Mouse (Mus musculus) brain, adult 2 months (tissue): ENCODE data around the gene Sycp2l.
"Not testable (repeated sequence)": the region's sequence is repeated elsewhere in the genome, so short reads cannot be mapped to it uniquely, and the experiment has no call there.

Experiments
- DNase-seq: peaks from one replicate; pipeline ENCODE4 v3.0.0; 2011; ENCODE audit warnings: low read depth, low spot score

Sycp2l gene

DNA sequence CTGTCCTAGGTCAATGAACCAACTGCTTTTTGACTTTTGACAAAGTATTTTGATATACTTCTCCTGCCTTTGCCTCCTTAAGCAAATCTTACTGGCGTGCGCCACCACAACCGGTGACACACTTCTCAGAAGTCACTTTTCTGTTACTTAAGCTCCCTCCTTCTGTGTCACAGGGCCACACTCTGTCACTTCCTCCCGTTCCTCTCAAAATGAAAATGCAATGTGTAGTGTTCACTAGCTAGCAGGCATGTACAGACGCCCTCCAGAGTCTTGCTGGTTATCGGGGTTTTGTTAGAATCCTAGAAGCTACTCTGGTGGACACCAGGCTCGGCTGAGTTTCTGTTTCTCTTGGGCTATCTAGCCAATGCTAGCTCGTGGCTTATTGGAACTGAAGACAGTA is 14.2 kb downstream of the Sycp2l start:
- no peak for DNase-seq

DNA sequence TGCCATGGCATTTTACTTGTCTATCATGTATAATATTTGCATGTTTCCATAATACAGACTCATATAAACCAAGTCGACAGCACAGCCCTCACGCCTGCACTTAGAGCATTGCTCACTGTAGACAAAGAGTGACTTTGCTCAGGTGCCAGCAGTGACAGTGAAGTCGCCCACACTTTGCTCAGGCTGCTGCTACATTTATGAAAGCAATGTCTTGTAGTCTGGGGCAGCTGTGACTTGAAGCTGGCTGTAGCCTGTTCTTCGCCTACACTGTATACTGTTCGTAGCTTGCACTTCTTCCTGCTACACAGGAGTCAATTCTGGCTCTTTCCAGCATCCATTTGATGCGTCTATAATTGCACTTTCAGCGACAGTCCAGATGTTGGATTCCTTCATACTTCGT is 15.0 kb downstream of the Sycp2l start:
- DNase-seq: peak; percentile 69

DNA sequence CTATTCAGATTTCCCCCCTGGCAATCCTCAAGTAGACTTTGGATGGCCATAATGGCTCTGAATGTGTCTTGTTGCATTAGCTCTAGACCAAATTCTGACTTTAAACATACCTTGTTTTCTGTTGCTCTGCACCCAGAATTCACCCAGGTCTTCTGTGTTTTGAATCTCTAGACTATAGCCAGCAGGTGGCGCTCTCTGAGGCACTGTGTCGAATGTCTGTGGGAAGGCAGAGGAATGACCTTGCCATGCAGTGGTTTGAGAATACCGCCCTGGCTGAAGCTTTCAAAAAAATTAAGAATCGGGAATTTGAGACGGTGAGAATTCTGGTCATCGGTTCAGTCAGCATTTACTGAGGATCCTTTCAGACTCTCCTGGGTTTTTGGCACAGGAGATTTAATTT is 20.8 kb downstream of the Sycp2l start:
- peak; percentile 70 for DNase-seq

DNA sequence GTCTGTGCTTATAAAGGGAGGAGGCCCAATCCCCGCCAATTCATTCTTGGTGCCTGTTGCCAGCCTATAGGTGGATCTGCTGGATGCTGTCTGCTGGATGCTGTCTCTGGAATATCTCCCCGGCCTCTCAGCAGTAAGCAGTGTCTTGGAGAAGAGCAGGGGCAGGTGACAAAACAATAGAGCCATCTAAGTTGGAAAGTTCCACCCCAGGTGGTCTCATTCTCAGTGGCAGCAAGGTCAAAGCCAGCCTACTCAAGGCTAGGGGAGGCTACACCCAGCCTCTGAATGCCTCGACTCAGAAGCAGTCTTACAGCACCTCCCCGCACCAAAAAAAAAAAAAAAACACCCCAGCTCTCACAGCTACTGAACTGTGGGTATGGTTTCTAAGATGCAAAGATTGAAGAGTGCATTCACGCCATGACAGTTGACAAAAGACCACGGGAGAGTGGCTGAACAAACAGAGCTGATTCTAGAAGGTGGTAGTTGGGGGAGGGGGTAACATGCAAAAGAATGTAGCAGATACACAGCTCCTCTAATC is 31.4 kb downstream of the Sycp2l start:
- no peak for DNase-seq

DNA sequence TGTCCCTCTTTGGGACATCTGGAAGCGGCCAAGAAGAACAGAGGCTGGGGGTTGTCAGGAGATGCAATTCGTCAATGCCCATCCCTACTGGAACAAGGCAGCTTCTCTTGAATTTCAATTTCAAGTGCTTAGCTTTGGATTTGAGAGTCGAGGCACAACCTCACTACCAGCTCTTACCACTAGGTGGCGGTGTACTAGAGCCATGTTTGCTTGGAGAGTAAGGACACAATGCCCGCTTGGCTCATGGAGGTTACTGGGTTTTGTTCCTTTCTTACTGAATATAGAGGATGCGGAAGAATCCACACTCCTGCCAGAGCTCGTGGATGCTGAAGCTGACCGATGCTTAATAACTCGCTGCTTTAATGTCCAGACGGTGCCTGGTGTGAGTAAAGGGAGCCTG is 32.2 kb downstream of the Sycp2l start:
- peak; percentile 86 for DNase-seq

DNA sequence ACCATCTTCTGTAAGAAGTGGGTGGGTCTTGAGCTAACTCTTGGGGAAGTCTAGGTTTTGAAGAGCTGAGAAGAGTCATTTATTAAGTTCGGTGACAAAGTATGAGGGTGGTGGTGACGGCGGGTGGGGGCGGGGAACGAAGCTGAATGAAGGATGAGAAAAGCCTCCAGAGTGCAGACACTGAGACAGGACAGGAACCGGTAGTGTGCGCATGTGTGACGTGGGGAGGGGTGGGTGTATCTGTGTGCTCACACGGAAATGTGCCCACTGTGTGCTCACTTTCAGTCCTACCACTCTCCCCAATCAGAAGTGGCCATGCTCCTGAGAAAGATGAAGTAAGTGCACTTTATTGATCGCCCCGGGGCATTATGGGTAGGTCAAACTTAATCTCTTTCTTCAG is 39.0 kb downstream of the Sycp2l start:
- no peak for DNase-seq

DNA sequence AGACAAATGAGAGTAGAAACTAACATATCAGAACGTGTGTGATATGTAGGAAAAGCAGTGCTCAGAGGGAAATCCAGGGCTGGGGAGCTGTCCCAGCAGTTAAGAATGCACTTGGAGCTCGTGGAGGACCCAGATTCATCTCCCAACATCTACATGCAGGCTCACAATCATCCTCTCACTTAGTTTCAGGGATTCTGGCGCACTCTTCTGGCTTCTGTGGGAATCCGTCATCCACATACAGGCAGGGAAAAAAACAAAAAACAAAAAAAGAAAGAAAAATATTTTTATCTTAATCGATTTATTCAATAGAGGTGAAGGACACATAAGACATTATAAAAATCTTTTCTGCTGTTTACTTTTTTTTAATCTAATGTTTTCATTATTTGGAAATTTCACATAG is 44.3 kb downstream of the Sycp2l start:
- no peak for DNase-seq

DNA sequence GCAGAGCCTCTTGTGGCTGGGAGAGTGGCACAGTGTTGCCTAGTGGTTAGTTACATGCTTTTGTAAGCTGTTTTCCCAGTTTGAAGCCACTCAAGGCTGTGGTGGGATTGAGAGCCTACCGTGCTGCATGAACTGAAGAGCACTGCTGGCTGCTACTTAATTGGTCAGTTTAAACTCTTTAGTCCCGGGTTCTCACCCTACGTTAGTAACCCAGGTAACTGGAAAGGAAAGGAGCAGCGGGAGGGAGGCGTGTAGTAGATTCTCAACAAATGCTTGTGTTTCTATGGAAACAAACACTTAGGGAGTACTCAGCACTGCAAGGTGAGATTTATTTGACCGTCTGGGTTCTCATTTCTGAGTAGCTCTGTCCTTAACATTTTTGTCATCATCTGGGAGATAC is 73.8 kb downstream of the Sycp2l start:
- no peak for DNase-seq

DNA sequence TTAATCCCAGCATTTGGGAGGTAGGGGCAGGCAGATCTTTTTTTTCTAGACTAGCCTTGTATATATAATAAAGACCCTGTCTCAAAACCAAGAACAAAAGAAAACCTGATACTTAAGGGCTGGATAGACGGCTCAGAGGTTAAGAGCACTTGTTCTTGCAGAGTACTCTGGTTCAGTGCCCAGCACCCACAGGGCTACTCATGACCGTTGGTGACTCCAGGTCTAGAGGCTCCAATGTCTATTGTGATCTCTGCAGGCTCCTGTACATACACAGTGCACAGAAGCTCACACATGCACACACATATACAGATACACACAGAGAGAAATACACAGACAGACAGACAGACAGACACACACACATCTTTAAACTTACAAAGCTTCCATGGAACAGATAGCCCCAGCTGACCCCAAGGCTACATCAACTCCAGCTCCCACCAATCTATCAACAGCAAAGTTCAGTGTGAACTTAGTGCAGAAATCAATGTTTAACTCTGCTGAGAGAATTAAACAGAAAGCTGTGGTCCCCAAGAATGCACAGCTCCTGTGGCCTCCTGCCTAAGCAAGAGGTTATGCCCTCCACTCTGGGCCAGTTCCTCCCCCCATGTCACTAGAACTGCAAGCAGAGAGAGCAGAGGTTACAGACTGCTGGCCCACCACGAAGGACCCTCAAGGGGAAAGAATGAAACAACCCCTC is 81.7 kb downstream of the Sycp2l start:
- no peak for DNase-seq

DNA sequence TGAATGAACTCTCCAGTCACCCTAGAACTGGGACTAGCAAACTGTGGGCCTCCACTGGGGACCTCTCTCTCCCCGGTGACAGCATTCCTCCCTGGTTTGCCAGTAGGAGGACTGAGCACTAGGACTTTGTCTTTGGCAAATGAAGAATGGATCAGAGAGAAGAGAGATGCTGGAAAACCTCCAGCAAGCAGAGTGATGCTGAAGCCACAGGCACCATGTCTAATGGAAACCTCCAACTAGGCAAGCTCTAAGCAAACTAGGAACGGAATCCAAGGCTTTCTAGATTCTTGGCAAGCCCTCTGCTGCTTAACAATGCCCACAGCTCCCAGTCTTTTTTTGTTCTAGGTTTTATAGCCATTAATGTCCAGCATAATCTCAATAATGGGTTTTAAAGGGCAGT is 86.8 kb downstream of the Sycp2l start:
- no peak for DNase-seq

DNA sequence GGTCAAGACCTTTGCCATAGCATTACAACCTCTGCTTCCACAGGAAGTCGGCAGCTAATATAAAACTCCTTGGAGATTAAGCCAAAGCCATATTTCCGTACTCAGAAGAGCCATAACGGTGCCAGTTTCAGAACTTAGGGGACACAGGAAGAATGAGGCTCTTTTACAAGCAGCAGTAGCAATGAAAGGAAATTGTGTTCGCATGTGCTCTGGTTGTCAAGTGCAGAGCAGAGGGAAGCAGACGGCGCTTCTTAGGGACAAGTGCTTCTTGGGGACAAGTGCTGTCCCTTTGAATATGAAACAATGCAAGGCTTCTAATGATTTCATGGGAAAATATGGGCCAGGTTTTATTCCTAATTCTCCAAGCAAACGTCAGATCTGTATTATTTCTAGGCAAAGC is 89.2 kb downstream of the Sycp2l start:
- no peak for DNase-seq

DNA sequence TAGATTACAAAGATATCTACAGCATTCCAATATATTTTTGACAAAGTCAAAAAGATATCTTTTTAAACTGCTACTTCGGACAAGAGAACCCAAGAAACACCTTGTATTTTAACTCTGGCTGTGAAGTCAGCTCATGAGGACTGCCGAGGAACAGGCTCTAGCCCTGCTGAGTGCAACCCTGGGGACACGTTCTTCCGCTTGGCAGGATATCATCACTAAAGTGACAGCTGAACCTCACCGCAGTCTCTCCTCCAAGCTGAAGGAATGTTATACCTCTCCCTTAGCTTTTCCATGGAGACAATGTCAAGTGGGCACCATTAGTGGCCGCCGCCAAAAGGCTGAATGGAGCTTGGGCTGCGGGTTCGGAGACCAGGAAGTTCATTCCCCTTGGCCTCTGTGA is 89.6 kb downstream of the Sycp2l start:
- no peak for DNase-seq

DNA sequence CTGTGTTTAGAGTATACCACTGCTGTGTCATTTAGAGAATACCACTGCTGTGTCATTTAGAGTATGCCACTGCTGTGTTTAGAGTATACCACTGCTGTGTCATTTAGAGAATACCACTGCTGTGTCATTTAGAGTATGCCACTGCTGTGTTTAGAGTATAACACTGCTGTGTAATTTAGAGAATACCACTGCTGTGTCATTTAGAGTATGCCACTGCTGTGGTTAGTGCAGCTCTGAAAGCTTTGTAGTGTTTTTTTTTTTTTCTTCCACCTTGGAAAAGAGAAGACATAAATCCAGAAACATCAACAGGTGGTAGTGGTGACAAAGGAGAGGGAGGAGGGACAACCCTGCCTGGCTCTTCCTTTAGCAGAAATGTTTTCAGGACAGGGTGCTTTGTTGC is 91.5 kb downstream of the Sycp2l start:
- not testable (repeated sequence) for DNase-seq

DNA sequence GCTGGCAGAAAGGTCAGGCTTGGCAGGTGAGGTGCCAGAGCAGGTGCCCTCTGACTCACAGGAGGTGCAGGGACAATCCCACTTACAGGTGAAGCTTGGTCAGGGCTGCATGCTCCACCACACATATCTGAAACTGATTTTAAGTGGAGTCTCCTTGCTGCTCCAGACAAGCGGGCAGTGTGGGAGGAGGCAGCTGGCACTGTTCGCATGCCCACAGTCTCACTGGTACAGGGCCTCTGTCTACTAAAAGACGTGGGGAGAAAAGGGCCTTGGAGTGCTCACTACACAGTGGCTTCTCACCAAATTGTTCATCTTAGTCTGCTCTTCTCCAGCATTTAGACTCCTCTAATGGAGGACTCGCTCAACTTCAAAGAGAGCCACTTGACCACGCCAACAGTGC is 92.1 kb downstream of the Sycp2l start:
- peak; percentile 77 for DNase-seq

DNA sequence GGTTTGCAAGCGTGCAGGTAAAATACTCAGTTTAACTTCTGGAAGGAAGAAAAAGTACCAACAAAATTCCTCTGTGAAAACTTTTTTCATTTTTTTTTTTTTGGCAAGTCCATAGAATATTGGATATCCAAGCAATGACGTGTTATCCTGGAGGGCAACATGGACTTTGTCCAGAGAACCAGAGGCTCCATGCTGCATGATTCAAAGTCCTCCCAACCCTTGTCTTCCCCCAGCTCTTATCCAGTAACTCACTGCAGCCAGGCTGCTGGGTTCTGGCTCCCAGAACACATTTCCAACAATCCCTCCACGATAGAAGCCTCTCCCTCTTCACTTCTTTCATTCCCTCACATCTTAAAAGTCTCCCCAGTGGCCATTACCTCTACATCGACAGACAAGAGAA is 97.2 kb downstream of the Sycp2l start:
- no peak for DNase-seq

DNA sequence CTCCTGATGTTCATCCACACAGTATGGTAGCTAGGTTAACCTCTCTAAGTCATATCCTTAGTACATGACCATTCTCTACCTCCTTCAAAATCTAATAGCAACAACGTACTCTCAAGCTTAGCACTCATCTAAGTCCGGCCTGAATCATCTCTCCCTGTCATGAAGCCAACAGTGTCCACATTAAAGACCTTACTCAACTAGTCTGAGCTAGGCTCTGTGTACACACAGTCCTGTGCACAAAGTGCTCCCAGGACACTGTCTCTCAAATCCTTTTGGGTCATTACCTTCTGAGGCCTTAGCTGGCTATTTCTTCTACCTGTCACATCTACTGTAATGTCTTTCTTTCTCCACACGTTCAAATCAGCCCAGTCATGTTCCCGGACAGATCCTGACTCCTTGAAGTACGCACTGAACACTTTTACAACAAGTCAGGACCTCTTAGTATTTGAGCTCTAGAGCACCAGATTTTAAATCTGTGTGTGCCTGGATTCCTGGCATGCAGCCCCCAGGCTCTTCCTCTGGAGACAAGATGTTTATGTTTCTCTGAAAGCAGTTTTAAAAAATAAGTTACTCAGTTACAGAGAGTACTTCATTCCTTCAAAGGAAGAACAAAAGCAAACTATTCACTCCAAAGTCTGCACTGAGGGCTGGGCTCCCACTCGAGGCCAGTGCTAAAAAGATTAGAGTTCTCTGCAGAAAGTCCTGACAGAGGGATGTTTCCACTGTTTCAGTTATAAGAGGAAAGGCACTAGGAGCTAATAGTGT is 98.6 kb downstream of the Sycp2l start:
- no peak for DNase-seq

DNA sequence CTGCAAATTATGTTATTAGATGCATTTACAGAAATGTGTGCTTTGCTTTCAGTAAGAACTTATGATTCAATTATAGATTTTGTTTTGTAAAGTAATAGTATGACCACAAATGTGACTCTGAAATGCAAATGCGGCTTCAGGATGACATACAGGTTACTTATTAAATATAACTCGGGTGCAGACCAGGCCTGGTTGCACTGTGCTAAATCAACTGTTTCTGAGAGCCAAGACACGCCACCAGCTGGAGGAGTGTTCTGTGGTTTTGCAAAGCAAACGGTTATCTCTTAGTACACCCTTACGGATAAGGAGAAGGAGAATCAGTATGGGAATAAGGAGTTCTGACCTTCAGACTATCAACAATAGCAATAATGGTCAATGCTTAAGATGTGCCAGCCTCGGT is 101.6 kb downstream of the Sycp2l start:
- no peak for DNase-seq

DNA sequence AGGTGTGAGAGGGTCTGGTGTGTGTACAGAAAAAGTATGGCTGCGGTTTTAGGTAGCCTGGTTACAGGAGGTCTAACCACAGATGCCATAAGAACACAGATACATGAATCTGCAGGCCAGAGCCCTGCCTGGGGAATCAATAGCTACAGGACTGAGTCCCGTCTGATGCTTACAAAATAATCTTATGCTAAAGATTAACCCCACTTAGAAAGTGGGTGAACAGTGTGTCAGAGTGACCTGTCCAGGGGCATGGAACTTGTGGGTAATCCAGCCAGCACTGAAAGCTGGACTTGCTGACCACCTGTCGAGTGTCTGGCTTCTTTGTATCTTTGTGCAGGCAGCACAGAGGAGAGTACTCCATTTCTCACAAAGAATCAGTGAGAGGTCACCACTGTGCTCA is 102.1 kb downstream of the Sycp2l start:
- no peak for DNase-seq

DNA sequence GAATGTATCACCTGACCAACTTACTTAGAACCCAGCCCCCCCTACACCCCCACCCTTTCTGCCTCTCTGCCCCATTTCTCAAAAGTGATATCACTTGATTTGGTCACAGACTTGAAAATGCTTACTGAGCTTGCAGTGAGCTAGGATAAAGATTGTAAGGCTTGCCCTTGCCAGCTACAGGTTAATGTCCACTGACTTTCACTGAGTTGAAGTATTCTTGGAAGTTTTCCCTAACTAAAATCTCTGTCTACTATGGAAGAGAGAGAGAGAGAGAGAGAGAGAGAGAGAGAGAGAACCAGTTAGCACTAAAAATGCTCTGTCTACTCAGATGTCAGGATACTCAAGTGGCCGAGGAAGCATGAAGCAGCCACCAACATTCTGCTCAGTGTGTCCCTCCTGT is 104.9 kb downstream of the Sycp2l start:
- no peak for DNase-seq

DNA sequence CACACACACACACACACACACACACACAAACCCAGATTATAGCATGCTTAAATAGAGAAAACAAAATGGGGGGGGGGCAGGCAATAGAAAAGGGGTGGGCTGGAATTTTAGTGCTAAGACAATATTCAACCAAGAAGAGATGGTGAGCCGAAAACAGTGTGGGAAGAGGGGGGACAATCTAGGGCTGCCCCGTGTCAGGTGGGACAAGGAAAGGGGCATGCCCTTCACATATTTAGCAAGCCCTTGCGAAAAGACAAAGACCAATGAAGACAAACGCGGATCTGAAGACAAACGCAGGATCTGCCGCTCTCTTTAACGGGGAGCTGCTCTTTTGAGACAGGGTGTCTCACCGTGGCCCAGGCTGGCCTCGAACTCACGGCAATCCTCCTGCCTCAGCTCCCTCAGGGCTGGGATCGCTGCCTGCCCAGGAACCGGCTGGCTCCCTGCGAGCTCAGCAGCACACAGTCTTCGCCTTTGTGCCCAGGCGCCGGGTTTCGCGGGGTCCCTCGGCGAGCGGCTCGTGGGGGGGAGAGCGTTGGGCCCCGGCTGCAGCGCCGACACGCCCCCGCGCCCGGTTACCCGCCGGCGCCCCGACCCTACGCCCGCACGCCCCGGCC is 105.7 kb downstream of the Sycp2l start:
- DNase-seq: no peak

DNA sequence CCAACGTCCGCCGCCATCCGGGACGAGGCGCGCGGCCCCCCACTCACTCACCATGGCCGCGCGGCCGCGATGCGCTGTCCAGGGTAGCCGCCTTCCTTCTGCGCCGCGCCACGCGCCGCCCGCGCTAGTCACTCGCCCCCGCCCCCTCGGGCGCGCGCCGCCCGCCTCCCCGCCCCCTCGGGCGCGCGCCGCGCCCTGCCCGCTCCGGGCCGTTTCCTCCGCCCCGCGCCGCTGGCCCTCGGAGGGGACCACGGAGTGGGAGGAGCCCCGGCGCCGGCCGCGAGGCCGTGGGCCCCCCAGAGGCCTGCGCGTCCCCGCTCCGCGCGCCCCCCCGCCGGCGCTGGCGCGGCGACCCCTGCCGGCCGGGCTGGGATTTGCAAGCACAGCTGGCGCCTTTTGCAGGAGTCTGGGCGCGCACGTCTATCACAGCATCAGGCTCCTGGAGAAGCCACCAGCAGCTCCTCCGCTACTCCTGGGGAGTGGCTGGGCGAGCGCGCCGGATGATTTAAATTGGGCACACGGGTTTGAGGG is 106.3 kb downstream of the Sycp2l start, which contains the start of gene Elovl2:
Gene Elovl2 (minus strand): TSS at position 102 of the 531 bp plus-strand sequence.
- DNase-seq: peak; percentile 47
